Mouse (Mus musculus) heart, adult 2 months (tissue): ENCODE results near the gene Vmn1r94.
"Not testable (repeated sequence)": the region's sequence is repeated elsewhere in the genome, so short reads cannot be mapped to it uniquely, and the experiment has no call there.

ENCODE experiments used
- CTCF ChIP-seq: fragments of 200-600 bp; IDR thresholded peaks from 2 replicates; pipeline ENCODE4 v1.8.1; 2022; ENCODE audit warnings: antibody characterized with exemption, mild to moderate bottlenecking, moderate library complexity
- EP300 ChIP-seq: fragments of 200-500 bp; IDR thresholded peaks from 2 replicates; pipeline ENCODE4 v1.6.1; 2011; ENCODE audit warnings: low read depth, low read length, control low read depth; ENCODE audit not compliant: insufficient read depth
- POLR2A ChIP-seq: fragments of 200-500 bp; IDR thresholded peaks from 2 replicates; pipeline ENCODE4 v1.6.1; 2011; ENCODE audit warnings: mild to moderate bottlenecking, low read depth, low read length, control low read depth; ENCODE audit not compliant: insufficient read depth

DNA sequence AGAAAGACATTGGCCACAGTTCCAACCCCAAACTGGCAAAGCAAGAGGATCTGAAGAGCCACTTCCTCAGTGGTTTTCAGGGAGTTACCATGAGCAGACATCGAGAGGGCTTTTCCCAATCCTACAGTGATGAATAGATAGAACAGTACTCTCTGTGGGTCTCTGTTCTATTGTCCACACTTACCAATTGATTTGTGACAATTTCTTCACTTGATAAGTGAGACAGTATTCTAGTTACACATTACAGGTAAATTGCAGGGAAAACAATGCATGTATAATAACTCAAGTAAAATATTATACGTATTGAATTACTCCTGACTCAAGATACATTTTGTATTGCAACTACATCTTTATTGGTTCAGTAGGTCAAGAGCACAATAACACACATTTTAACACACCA, 37.3 kb upstream of the Vmn1r94 start, which contains the start of gene Gm6164:
- not testable (repeated sequence) for TF ChIP-seq CTCF, EP300, POLR2A
